Mouse (Mus musculus) E14TG2a.4 (cell line): ENCODE measurements around the gene Gm44511.
A peak's percentile ranks its signal among the peaks of the same experiment; 100 is the strongest.
"Not testable (repeated sequence)": the region's sequence is repeated elsewhere in the genome, so short reads cannot be mapped to it uniquely, and the experiment has no call there.

ENCODE experiments used
- CTCF ChIP-seq: conservative IDR thresholded peaks from 2 replicates; pipeline ENCODE4 v1.5.1; 2014; ENCODE audit warnings: low read length
- NANOG ChIP-seq: IDR thresholded peaks from 2 replicates; pipeline ENCODE4 v1.6.1; 2014; ENCODE audit warnings: borderline replicate concordance, low read length, mixed read lengths
- POU5F1 ChIP-seq: IDR thresholded peaks from 2 replicates; pipeline ENCODE4 v1.6.1; 2014; ENCODE audit warnings: low read length, borderline replicate concordance

GRCm38 (mm10) chr6:128804823-128805640 lies 21.1 kb downstream of the Gm44511 start:
- peak; percentile 41 for TF ChIP-seq CTCF
- not testable (repeated sequence) for TF ChIP-seq POU5F1, NANOG
